Mouse (Mus musculus) layer of hippocampus, adult 2 months (tissue): ENCODE results near the gene Aars2. TPM values are rescaled to one million over a fixed set of nuclear protein-coding genes. Genes with fewer than 3 reads are reported as not detected.
A peak's percentile ranks its signal among the peaks of the same experiment; 100 is the strongest.

Source experiments
- DNase-seq, 2 experiments: peaks; one replicate each; pipeline ENCODE4 v3.0.0; 2022; ENCODE audit warnings: low spot score in 2 of 2
- H3K27ac ChIP-seq: fragments of 200-600 bp; 2 replicates; pipeline ENCODE4 v1.8.1; 2022
- H3K4me3 ChIP-seq: fragments of 200-600 bp; 2 replicates; pipeline ENCODE4 v1.8.1; 2022; ENCODE audit warnings: mild to moderate bottlenecking
- CTCF ChIP-seq: fragments of 200-600 bp; conservative IDR thresholded peaks from 2 replicates; pipeline ENCODE4 v1.8.1; 2022; ENCODE audit warnings: antibody characterized with exemption, mild to moderate bottlenecking, moderate library complexity
- total RNA-seq, 2 experiments: library from RNA; stranded (reverse); gene quantifications; 2 replicates each; pipeline ENCODE4 v1.2.3; 2021

The Aars2 gene
- total RNA-seq, 2 experiments from 2014 or later = 25.2 to 26.3 TPM

- DNase-seq = no peak
- H3K4me3 ChIP-seq = no peak overlapping the region
- TF ChIP-seq CTCF = peak; percentile 68
- no peak overlapping the region for H3K27ac ChIP-seq
Measured at GRCm38 (mm10) chr17:45480429-45480828, 26.2 kb upstream of the Aars2 start.

- Histone ChIP-seq H3K27ac (peak overlapping the region; percentile 46; the same call in 1 of the 2 replicates), H3K4me3 (no peak overlapping the region)
- TF ChIP-seq CTCF = no peak
- DNase-seq = peak; percentile 44 to 58
Measured at GRCm38 (mm10) chr17:45485581-45485980, 21.1 kb upstream of the Aars2 start.

GRCm38 (mm10) chr17:45487216-45487615 lies 19.4 kb upstream of the Aars2 start:
- no peak for TF ChIP-seq CTCF
- DNase-seq = no peak

GRCm38 (mm10) chr17:45488321-45489254 lies 18.1 kb upstream of the Aars2 start:
- TF ChIP-seq CTCF = no peak
- H3K27ac ChIP-seq = no peak overlapping the region
- DNase-seq = no peak

More at GRCm38 (mm10) chr17:45487216-45487615, 19.4 kb upstream of the Aars2 start:
- no peak overlapping the region for H3K4me3 ChIP-seq
- H3K27ac ChIP-seq = no peak overlapping the region

GRCm38 (mm10) chr17:45489736-45490135 lies 16.9 kb upstream of the Aars2 start:
- no peak overlapping the region for H3K4me3 ChIP-seq
- no peak for DNase-seq
- TF ChIP-seq CTCF = no peak
- H3K27ac ChIP-seq = no peak overlapping the region

More at GRCm38 (mm10) chr17:45488321-45489254, 18.1 kb upstream of the Aars2 start:
- no peak overlapping the region for H3K4me3 ChIP-seq

- Histone ChIP-seq H3K4me3 (no peak overlapping the region), H3K27ac (0 out of 2 replicates have a peak overlapping the region, but pooled peaks have one; percentile 36)
- no peak for TF ChIP-seq CTCF
- no peak for DNase-seq
Measured at GRCm38 (mm10) chr17:45490532-45491154, 16.0 kb upstream of the Aars2 start.

- TF ChIP-seq CTCF = no peak
- no peak overlapping the region for H3K27ac ChIP-seq
- no peak overlapping the region for H3K4me3 ChIP-seq
- no peak for DNase-seq
Measured at GRCm38 (mm10) chr17:45495398-45495797, 11.2 kb upstream of the Aars2 start.

- H3K27ac ChIP-seq = no peak overlapping the region
- no peak for DNase-seq
- no peak overlapping the region for H3K4me3 ChIP-seq
- no peak for TF ChIP-seq CTCF
Measured at GRCm38 (mm10) chr17:45498397-45498796, 8.2 kb upstream of the Aars2 start.

- no peak for DNase-seq
- Histone ChIP-seq H3K27ac (no peak overlapping the region), H3K4me3 (no peak overlapping the region)
- peak; percentile 46 for TF ChIP-seq CTCF
Measured at GRCm38 (mm10) chr17:45499516-45499915, 7.1 kb upstream of the Aars2 start.

- no peak overlapping the region for H3K4me3 ChIP-seq
- no peak overlapping the region for H3K27ac ChIP-seq
- TF ChIP-seq CTCF = no peak
- DNase-seq = no peak
Measured at GRCm38 (mm10) chr17:45500981-45501380, 5.7 kb upstream of the Aars2 start.

GRCm38 (mm10) chr17:45502324-45502723 lies 4.3 kb upstream of the Aars2 start:
- no peak for TF ChIP-seq CTCF
- Histone ChIP-seq H3K27ac (no peak overlapping the region), H3K4me3 (no peak overlapping the region)
- DNase-seq = no peak

GRCm38 (mm10) chr17:45503301-45503973 lies 3.2 kb upstream of the Aars2 start:
- H3K4me3 ChIP-seq = no peak overlapping the region
- TF ChIP-seq CTCF = no peak
- no peak overlapping the region for H3K27ac ChIP-seq
- DNase-seq = no peak

- H3K27ac ChIP-seq = peak overlapping the region; percentile 97
- TF ChIP-seq CTCF = no peak
- H3K4me3 ChIP-seq = no peak overlapping the region
- DNase-seq = no peak
Measured at GRCm38 (mm10) chr17:45505941-45506465, 638 bp upstream of the Aars2 start.
